Mouse (Mus musculus) liver, adult 2 months (tissue): ENCODE data around the gene Hc.

Experiments used
- CTCF ChIP-seq: fragments of 200-500 bp; IDR thresholded peaks from 2 replicates; pipeline ENCODE4 v1.5.1; 2011; ENCODE audit warnings: low read depth, low read length, control low read depth
- POLR2A ChIP-seq: fragments of 200-500 bp; IDR thresholded peaks from 2 replicates; pipeline ENCODE4 v1.6.1; 2011; ENCODE audit warnings: low read length, control low read depth; ENCODE audit not compliant: insufficient read depth; ENCODE audit errors: extremely low read depth

- TF ChIP-seq CTCF (no peak), POLR2A (no peak)
Measured at GRCm38 (mm10) chr2:35066525-35067082, 5.4 kb upstream of the Hc start.
